Mouse (Mus musculus) heart, embryonic 15.5 days (tissue): Measurements from ENCODE around the gene Tekt3. TPM values are rescaled to one million over a fixed set of nuclear protein-coding genes. Genes with fewer than 3 reads are reported as not detected.

Source experiments
- ATAC-seq: fragments of 200-750 bp; cut with Nextera tagmentation; replicated peaks from 2 replicates; pipeline ENCODE4 v1.8.0; 2017; ENCODE audit warnings: low read depth, moderate TSS enrichment; ENCODE audit not compliant: insufficient number of reproducible peaks, insufficient read depth, low FRiP score
- H3K27ac ChIP-seq: fragments of 300-500 bp; sonication (generic); 2 replicates; pipeline ENCODE4 v1.5.1; 2015; ENCODE audit warnings: mild to moderate bottlenecking, inconsistent platforms
- H3K27me3 ChIP-seq: fragments of 300-500 bp; sonication (generic); 2 replicates; pipeline ENCODE4 v1.6.1; 2015; ENCODE audit warnings: inconsistent platforms
- H3K36me3 ChIP-seq: fragments of 300-500 bp; sonication (generic); 2 replicates; pipeline ENCODE4 v1.6.1; 2015; ENCODE audit warnings: mild to moderate bottlenecking, inconsistent platforms
- H3K4me1 ChIP-seq: fragments of 300-500 bp; sonication (generic); replicated peaks from 2 replicates; pipeline ENCODE4 v1.6.1; 2015; ENCODE audit warnings: inconsistent platforms
- H3K4me2 ChIP-seq: fragments of 300-500 bp; sonication (generic); 2 replicates; pipeline ENCODE4 v1.6.1; 2015; ENCODE audit warnings: inconsistent platforms, mild to moderate bottlenecking, moderate library complexity
- H3K4me3 ChIP-seq: fragments of 300-500 bp; sonication (generic); 2 replicates; pipeline ENCODE4 v1.5.1; 2015; ENCODE audit warnings: mild to moderate bottlenecking, inconsistent platforms
- H3K9ac ChIP-seq: fragments of 300-500 bp; sonication (generic); 2 replicates; pipeline ENCODE4 v1.6.1; 2015; ENCODE audit warnings: mild to moderate bottlenecking, inconsistent platforms
- H3K9me3 ChIP-seq: fragments of 300-500 bp; sonication (generic); replicated peaks from 2 replicates; pipeline ENCODE4 v1.6.1; 2016; ENCODE audit warnings: inconsistent platforms
- WGBS: fragments of 180-500 bp; shearing (Covaris S2); methylation state at CpG from one replicate; pipeline ENCODE4 v1.1.7; 2015; ENCODE audit warnings: mixed read lengths; 5-methylcytosine and 5-hydroxymethylcytosine counted together
- polyA plus RNA-seq: library from polyadenylated mRNA; unstranded; fragments of >200 nt; fragmentation: Nextera tagmentation; extraction: Ambion mirVana; gene quantifications from 2 replicates; pipeline ENCODE4 v1.2.1, GENCODE M21; 2015

Tekt3 gene
- not detected in 2 replicates for polyA plus RNA-seq

DNA sequence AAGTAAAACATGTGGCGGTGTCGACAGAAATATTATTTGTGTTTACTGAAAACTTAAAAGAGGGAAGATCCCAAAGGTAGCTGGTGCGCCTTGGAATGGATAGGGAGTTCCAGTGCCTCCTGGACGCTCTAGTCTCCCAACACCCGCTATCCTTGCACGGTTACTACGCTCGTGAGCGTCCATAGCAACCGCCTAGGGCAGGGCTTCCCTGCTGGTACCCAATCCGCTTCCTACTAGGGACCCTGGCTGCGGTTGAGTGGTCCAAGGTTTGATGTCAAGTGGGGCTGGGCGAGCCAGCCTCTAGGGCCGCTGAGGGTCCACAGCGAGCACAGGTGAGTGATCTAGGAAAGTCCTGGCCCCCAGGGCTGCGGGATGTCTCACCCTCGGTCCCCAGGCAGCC is at the start of gene Tekt3:
Gene Tekt3 (plus strand): TSS at position 209 of the 400 bp plus-strand sequence.
- WGBS = 10% methylated on average over 17 of the region's 17 CpGs
- H3K9ac ChIP-seq = no peak within 1 kb of the TSS
- H3K27ac ChIP-seq = no peak within 1 kb of the TSS
- H3K36me3 ChIP-seq = no peaks in the 10 kb centered on the region
- H3K4me2 ChIP-seq = no peak within 1 kb of the TSS
- H3K4me1 ChIP-seq = no peaks in the 10 kb centered on the region; the same call in 1 of the 2 replicates
- ATAC-seq = no peak
- H3K4me3 ChIP-seq = no peak within 1 kb of the TSS
- no peaks in the 10 kb centered on the region for H3K9me3 ChIP-seq
- 0 out of 2 replicates have a peak, but pooled peaks cover 3% of the 10 kb centered on the region for H3K27me3 ChIP-seq

- H3K9me3 ChIP-seq = no peaks in the 10 kb centered on the region
- 85% methylated on average over 6 of the region's 6 CpGs for WGBS
- no peak overlapping the region for H3K4me2 ChIP-seq
These were observed 43.9 kb upstream of the Tekt3 start for GRCm38 (mm10) chr11:63017327-63018082.

DNA sequence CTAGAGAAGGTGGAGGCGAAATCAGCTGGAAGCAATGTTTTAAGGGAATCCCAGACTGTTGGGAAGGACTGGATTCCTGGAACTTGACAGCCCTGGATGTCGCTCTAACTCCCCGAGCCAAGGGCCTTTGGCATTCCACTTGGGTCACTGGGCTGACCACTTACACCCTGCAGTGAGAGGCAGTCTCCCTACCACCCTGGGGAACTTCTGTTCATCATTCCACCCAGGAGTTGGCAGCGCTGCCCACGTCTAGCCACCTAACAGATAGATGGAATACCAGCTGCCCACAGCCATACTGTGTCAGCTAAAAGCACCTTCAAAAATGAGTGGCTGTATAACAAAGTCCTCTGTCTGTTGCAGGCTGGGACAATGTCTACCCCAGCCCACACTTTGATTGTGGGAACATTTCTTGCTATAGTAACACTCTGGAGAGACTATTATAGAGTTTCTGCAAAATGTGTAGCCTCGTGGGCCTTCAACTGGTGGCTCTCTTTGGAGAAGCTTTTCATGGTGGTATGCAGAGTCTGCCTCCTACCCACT is 43.3 kb upstream of the Tekt3 start:
- 83% methylated on average over 6 of the region's 6 CpGs for whole genome bisulfite sequencing
- Histone ChIP-seq H3K9ac (no peak overlapping the region), H3K27me3 (no peaks in the 10 kb centered on the region), H3K4me1 (no peaks in the 10 kb centered on the region), H3K36me3 (no peaks in the 10 kb centered on the region), H3K27ac (no peak overlapping the region), H3K4me2 (no peak overlapping the region), H3K9me3 (no peaks in the 10 kb centered on the region), H3K4me3 (no peak overlapping the region)
- ATAC-seq = no peak

More at GRCm38 (mm10) chr11:63017327-63018082, 43.9 kb upstream of the Tekt3 start:
- Histone ChIP-seq H3K27ac (no peak overlapping the region), H3K4me3 (no peak overlapping the region), H3K4me1 (no peaks in the 10 kb centered on the region), H3K36me3 (no peaks in the 10 kb centered on the region), H3K27me3 (no peaks in the 10 kb centered on the region), H3K9ac (no peak overlapping the region)
- ATAC-seq = no peak

- no peak overlapping the region for H3K27ac ChIP-seq
- H3K9ac ChIP-seq = no peak overlapping the region
- peaks cover 4% of the 10 kb centered on the region for H3K4me1 ChIP-seq
- H3K4me3 ChIP-seq = no peak overlapping the region
- ATAC-seq = no peak
- no peaks in the 10 kb centered on the region for H3K36me3 ChIP-seq
- H3K9me3 ChIP-seq = no peaks in the 10 kb centered on the region
- H3K27me3 ChIP-seq = no peaks in the 10 kb centered on the region
- no peak overlapping the region for H3K4me2 ChIP-seq
These were observed 40.8 kb upstream of the Tekt3 start for GRCm38 (mm10) chr11:63020633-63021032.

DNA sequence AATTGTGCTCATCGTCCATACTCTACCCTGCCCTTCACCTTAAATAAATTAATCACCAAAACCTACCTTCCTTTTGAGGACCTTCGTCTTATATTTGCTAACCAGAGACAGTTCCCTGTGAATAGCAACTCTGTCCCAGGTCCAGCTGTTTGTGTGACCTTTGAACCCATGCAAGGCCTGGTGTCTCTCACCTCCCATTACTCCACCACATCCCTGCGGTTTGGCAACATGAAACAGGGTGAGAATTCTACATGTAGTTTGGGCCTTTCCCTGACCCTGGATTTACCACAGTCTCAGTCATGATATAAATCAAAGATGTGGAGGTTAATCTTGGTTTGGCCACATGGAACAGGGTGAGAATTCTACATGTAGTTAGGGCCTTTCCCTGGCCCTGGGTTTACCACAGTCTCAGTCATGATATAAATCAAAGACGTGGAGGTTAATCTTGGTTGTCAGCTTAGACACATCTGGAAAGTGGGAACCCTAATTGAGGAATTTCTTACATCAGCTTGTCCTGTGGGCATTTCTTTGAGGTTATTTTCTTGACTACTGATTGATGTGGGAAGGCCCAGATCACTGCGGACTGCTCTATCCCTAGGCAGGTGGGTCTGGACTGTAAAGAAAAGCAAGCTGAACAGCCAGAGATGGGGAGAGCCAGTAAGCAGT is 40.2 kb upstream of the Tekt3 start:
- no peak overlapping the region for H3K9ac ChIP-seq
- H3K4me2 ChIP-seq = no peak overlapping the region
- no peak overlapping the region for H3K27ac ChIP-seq
- H3K4me3 ChIP-seq = no peak overlapping the region
- no peaks in the 10 kb centered on the region for H3K9me3 ChIP-seq
- H3K4me1 ChIP-seq = peaks cover 4% of the 10 kb centered on the region
- ATAC-seq = no peak
- H3K36me3 ChIP-seq = no peaks in the 10 kb centered on the region
- H3K27me3 ChIP-seq = no peaks in the 10 kb centered on the region
- WGBS = 60% methylated on average over 5 of the region's 5 CpGs

DNA sequence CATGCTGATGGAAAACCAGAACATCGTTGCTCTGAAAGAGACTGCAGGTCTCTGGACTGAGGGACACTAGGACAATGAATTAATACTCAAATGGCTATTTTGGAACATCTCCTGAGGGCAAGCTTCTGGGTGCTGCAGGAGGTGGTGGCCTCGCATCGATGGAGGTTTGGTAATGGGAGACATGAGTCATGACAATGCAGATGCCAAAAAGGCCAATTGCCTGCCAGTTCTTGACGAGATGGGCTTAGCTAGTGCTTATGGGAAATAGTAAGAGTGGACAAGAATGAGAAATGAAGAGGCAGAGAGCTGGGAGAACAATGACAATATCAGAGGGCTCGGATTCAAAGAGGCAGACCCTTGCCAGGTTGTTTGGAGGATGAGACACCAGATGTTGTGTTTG is 38.0 kb upstream of the Tekt3 start:
- Histone ChIP-seq H3K27me3 (no peaks in the 10 kb centered on the region), H3K36me3 (no peaks in the 10 kb centered on the region), H3K27ac (no peak overlapping the region), H3K9ac (no peak overlapping the region), H3K4me1 (peaks cover 10% of the 10 kb centered on the region), H3K4me3 (no peak overlapping the region), H3K4me2 (no peak overlapping the region), H3K9me3 (no peaks in the 10 kb centered on the region)
- no peak for ATAC-seq
- WGBS = 56% methylated on average over 5 of the region's 5 CpGs

GRCm38 (mm10) chr11:63024136-63024535 is 37.3 kb upstream of the Tekt3 start:
- Histone ChIP-seq H3K36me3 (no peaks in the 10 kb centered on the region), H3K4me1 (peaks cover 10% of the 10 kb centered on the region), H3K9me3 (no peaks in the 10 kb centered on the region), H3K27me3 (no peaks in the 10 kb centered on the region), H3K4me3 (no peak overlapping the region), H3K27ac (no peak overlapping the region), H3K9ac (no peak overlapping the region), H3K4me2 (no peak overlapping the region)
- 32% methylated on average over 2 of the region's 2 CpGs for WGBS
- no peak for ATAC-seq

DNA sequence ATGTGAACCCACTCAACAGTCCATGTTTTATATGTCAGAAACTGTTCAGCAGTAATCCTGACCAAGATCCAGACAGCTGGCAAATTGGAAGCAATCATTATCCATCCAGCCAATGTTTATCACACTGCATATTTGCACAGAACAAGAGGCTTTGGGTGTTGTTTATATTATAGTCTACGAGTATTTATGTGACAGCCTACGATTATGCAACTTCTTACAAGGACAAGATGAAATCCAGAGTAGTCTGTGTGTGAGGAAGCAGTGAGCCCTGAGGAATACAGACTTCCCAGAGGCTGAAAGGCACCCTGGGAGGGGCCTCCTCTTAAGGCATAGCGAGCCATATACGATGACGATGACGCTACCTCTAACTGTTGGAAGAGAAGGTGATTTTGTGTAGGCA is 36.0 kb upstream of the Tekt3 start:
- peaks cover 10% of the 10 kb centered on the region for H3K4me1 ChIP-seq
- no peaks in the 10 kb centered on the region for H3K9me3 ChIP-seq
- 70% methylated on average over 6 of the region's 6 CpGs for WGBS
- H3K4me2 ChIP-seq = no peak overlapping the region
- ATAC-seq = no peak
- no peak overlapping the region for H3K9ac ChIP-seq
- no peaks in the 10 kb centered on the region for H3K27me3 ChIP-seq
- no peak overlapping the region for H3K4me3 ChIP-seq
- no peaks in the 10 kb centered on the region for H3K36me3 ChIP-seq
- H3K27ac ChIP-seq = no peak overlapping the region

- Histone ChIP-seq H3K27me3 (no peaks in the 10 kb centered on the region), H3K27ac (no peak overlapping the region), H3K9ac (no peak overlapping the region), H3K4me3 (no peak overlapping the region), H3K4me2 (no peak overlapping the region), H3K36me3 (no peaks in the 10 kb centered on the region), H3K9me3 (no peaks in the 10 kb centered on the region), H3K4me1 (peaks cover 10% of the 10 kb centered on the region)
- WGBS = 31% methylated on average over 9 of the region's 9 CpGs
- ATAC-seq = no peak
These were observed 34.8 kb upstream of the Tekt3 start for GRCm38 (mm10) chr11:63026651-63027141.

DNA sequence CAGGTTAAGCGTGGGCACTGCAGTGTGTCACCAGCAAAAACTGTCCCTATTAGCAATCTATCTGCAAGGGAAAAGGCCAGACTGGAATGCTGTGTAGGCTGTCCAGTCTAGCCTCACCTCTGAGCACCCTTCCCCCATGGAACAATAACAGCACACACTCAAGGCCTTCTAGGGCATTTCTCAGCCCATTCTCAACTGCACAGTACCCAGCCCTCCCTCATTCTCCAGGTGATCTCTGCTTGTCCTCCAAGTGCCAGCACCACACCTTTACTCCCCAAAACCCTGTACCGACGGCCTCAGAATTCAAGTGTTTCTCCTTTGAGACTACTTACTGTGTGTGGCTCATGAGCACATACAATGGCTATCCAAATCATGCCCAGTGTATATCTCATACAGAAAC is 33.3 kb upstream of the Tekt3 start:
- Histone ChIP-seq H3K9me3 (no peaks in the 10 kb centered on the region), H3K27me3 (no peaks in the 10 kb centered on the region), H3K4me1 (peaks cover 10% of the 10 kb centered on the region), H3K27ac (no peak overlapping the region), H3K36me3 (no peaks in the 10 kb centered on the region), H3K4me2 (no peak overlapping the region), H3K4me3 (no peak overlapping the region), H3K9ac (no peak overlapping the region)
- ATAC-seq = no peak
- WGBS = 81% methylated on average over 3 of the region's 3 CpGs

GRCm38 (mm10) chr11:63029148-63029714 is 32.2 kb upstream of the Tekt3 start:
- H3K4me2 ChIP-seq = no peak overlapping the region
- H3K4me3 ChIP-seq = no peak overlapping the region
- WGBS = 69% methylated on average over 4 of the region's 4 CpGs
- H3K27me3 ChIP-seq = no peaks in the 10 kb centered on the region
- H3K9me3 ChIP-seq = no peaks in the 10 kb centered on the region
- H3K9ac ChIP-seq = no peak overlapping the region
- no peak overlapping the region for H3K27ac ChIP-seq
- no peaks in the 10 kb centered on the region for H3K36me3 ChIP-seq
- ATAC-seq = no peak
- H3K4me1 ChIP-seq = peaks cover 8% of the 10 kb centered on the region
